Mouse (Mus musculus) forebrain, embryonic 11.5 days (tissue): ENCODE results near the gene Cela2a. TPM values are rescaled to one million over a fixed set of nuclear protein-coding genes. Genes with fewer than 3 reads are reported as not detected.

Source experiments
- ATAC-seq: fragments of 200-750 bp; cut with Nextera tagmentation; replicated peaks from 2 replicates; pipeline ENCODE4 v1.8.0; 2017; ENCODE audit warnings: moderate TSS enrichment; ENCODE audit not compliant: low FRiP score
- DNase-seq: peaks from one replicate; pipeline ENCODE4 v3.0.0-alpha.2; 2017; ENCODE audit warnings: low spot score
- H3K27ac ChIP-seq: fragments of 300-500 bp; sonication (generic); 2 replicates; pipeline ENCODE4 v1.5.1; 2014; ENCODE audit warnings: low read depth, low read length
- H3K27me3 ChIP-seq: fragments of 300-500 bp; sonication (generic); 2 replicates; pipeline ENCODE4 v1.6.1; 2014; ENCODE audit warnings: mild to moderate bottlenecking, low read length, mixed read lengths; ENCODE audit not compliant: control insufficient read depth, insufficient read depth
- H3K36me3 ChIP-seq: fragments of 300-500 bp; sonication (generic); 2 replicates; pipeline ENCODE4 v1.6.1; 2014; ENCODE audit warnings: mild to moderate bottlenecking, low read length, moderate library complexity, mixed read lengths; ENCODE audit not compliant: control insufficient read depth, insufficient read depth
- H3K4me1 ChIP-seq: fragments of 300-500 bp; sonication (generic); replicated peaks from 2 replicates; pipeline ENCODE4 v1.6.1; 2014; ENCODE audit warnings: low read length, mixed read lengths; ENCODE audit not compliant: control insufficient read depth, insufficient read depth
- H3K4me2 ChIP-seq: fragments of 300-500 bp; sonication (generic); 2 replicates; pipeline ENCODE4 v1.6.1; 2014; ENCODE audit warnings: low read depth, mild to moderate bottlenecking, low read length, moderate library complexity, mixed read lengths; ENCODE audit not compliant: severe bottlenecking
- H3K4me3 ChIP-seq: fragments of 300-500 bp; sonication (generic); 2 replicates; pipeline ENCODE4 v1.5.1; 2014; ENCODE audit warnings: low read depth, low read length
- H3K9ac ChIP-seq: fragments of 300-500 bp; sonication (generic); 2 replicates; pipeline ENCODE4 v1.6.1; 2014; ENCODE audit warnings: low read length
- H3K9me3 ChIP-seq: fragments of 300-500 bp; sonication (generic); 2 replicates; pipeline ENCODE4 v1.6.1; 2016; ENCODE audit warnings: low read length, mixed read lengths; ENCODE audit not compliant: control insufficient read depth
- WGBS: fragments of 180-500 bp; shearing (Covaris S2); extraction: QIAGEN DNeasy Blood & Tissue Kit; methylation state at CpG from one replicate; pipeline ENCODE4 v1.1.7; 2014; 5-methylcytosine and 5-hydroxymethylcytosine counted together
- polyA plus RNA-seq: library from polyadenylated mRNA; unstranded; fragments of >200 nt; fragmentation: Nextera tagmentation; extraction: Ambion mirVana; gene quantifications from 2 replicates; pipeline ENCODE4 v1.2.1, GENCODE M21; 2014

Gene Cela2a
- polyA plus RNA-seq, 1 experiment from 2014 or later: not detected

- no peak for DNase-seq
- Histone ChIP-seq H3K27ac (no peak overlapping the region), H3K9ac (no peak overlapping the region), H3K4me1 (0 out of 2 replicates have a peak, but pooled peaks cover 2% of the 10 kb centered on the region), H3K4me3 (no peak overlapping the region), H3K4me2 (no peak overlapping the region), H3K9me3 (no peaks in the 10 kb centered on the region), H3K27me3 (no peaks in the 10 kb centered on the region), H3K36me3 (no peaks in the 10 kb centered on the region)
- 76% methylated on average over 5 of the region's 5 CpGs for WGBS
- no peak for ATAC-seq
Observed at GRCm38 (mm10) chr4:141862867-141863266, 36.9 kb upstream of the Cela2a start.

- WGBS: 93% methylated on average over 17 of the region's 17 CpGs
- H3K4me3 ChIP-seq: no peak overlapping the region
- no peak overlapping the region for H3K4me2 ChIP-seq
- DNase-seq (no peak), ATAC-seq (no peak)
- 0 out of 2 replicates have a peak, but pooled peaks cover 1% of the 10 kb centered on the region for H3K4me1 ChIP-seq
- H3K27me3 ChIP-seq: no peaks in the 10 kb centered on the region
- H3K27ac ChIP-seq: no peak overlapping the region
- H3K9ac ChIP-seq: no peak overlapping the region
- H3K9me3 ChIP-seq: no peaks in the 10 kb centered on the region
- H3K36me3 ChIP-seq: no peaks in the 10 kb centered on the region
Observed at GRCm38 (mm10) chr4:141861591-141862295, 35.8 kb upstream of the Cela2a start.

- Histone ChIP-seq H3K27me3 (no peaks in the 10 kb centered on the region), H3K4me1 (no peaks in the 10 kb centered on the region), H3K9me3 (no peaks in the 10 kb centered on the region), H3K36me3 (no peaks in the 10 kb centered on the region), H3K9ac (no peak overlapping the region), H3K27ac (no peak overlapping the region), H3K4me2 (no peak overlapping the region), H3K4me3 (no peak overlapping the region)
- DNase-seq (no peak), ATAC-seq (no peak)
- 78% methylated on average over 19 of the region's 19 CpGs for WGBS
Observed at GRCm38 (mm10) chr4:141860246-141860841, 34.4 kb upstream of the Cela2a start.

- H3K4me3 ChIP-seq: no peak overlapping the region
- ATAC-seq: no peak
- H3K4me1 ChIP-seq: no peaks in the 10 kb centered on the region
- no peak overlapping the region for H3K27ac ChIP-seq
- no peaks in the 10 kb centered on the region for H3K36me3 ChIP-seq
- DNase-seq: no peak
- no peaks in the 10 kb centered on the region for H3K27me3 ChIP-seq
- no peak overlapping the region for H3K4me2 ChIP-seq
- WGBS: 90% methylated on average over 14 of the region's 14 CpGs
- H3K9ac ChIP-seq: no peak overlapping the region
- H3K9me3 ChIP-seq: no peaks in the 10 kb centered on the region
Observed at GRCm38 (mm10) chr4:141859351-141859750, 33.4 kb upstream of the Cela2a start.

GRCm38 (mm10) chr4:141858501-141858900 is 32.5 kb upstream of the Cela2a start:
- no peak overlapping the region for H3K9ac ChIP-seq
- H3K36me3 ChIP-seq: no peaks in the 10 kb centered on the region
- H3K27ac ChIP-seq: no peak overlapping the region
- no peaks in the 10 kb centered on the region for H3K9me3 ChIP-seq
- WGBS: 95% methylated on average over 20 of the region's 20 CpGs
- ATAC-seq: no peak
- no peak for DNase-seq
- no peaks in the 10 kb centered on the region for H3K27me3 ChIP-seq
- no peak overlapping the region for H3K4me3 ChIP-seq
- no peaks in the 10 kb centered on the region for H3K4me1 ChIP-seq
- H3K4me2 ChIP-seq: no peak overlapping the region

GRCm38 (mm10) chr4:141857422-141857930 is 31.5 kb upstream of the Cela2a start:
- Histone ChIP-seq H3K4me2 (no peak overlapping the region), H3K27me3 (no peaks in the 10 kb centered on the region)

GRCm38 (mm10) chr4:141853437-141853836 is 27.5 kb upstream of the Cela2a start:
- no peak overlapping the region for H3K9ac ChIP-seq
- 80% methylated on average over 9 of the region's 9 CpGs for WGBS
- H3K27ac ChIP-seq: no peak overlapping the region
- DNase-seq (peak; percentile 75), ATAC-seq (no peak)
- H3K36me3 ChIP-seq: no peaks in the 10 kb centered on the region
- H3K9me3 ChIP-seq: no peaks in the 10 kb centered on the region
- no peak overlapping the region for H3K4me2 ChIP-seq
- H3K4me1 ChIP-seq: no peaks in the 10 kb centered on the region
- H3K4me3 ChIP-seq: no peak overlapping the region
- no peaks in the 10 kb centered on the region for H3K27me3 ChIP-seq

More at GRCm38 (mm10) chr4:141857422-141857930, 31.5 kb upstream of the Cela2a start:
- Histone ChIP-seq H3K36me3 (no peaks in the 10 kb centered on the region), H3K4me1 (no peaks in the 10 kb centered on the region), H3K27ac (no peak overlapping the region), H3K4me3 (no peak overlapping the region), H3K9ac (no peak overlapping the region; the same call in 1 of the 2 replicates), H3K9me3 (no peaks in the 10 kb centered on the region)
- DNase-seq (peak; percentile 91), ATAC-seq (peak; percentile 74)
- WGBS: 21% methylated on average over 10 of the region's 10 CpGs

- 82% methylated on average over 6 of the region's 6 CpGs for WGBS
- no peaks in the 10 kb centered on the region for H3K27me3 ChIP-seq
- H3K9me3 ChIP-seq: no peaks in the 10 kb centered on the region
- no peaks in the 10 kb centered on the region for H3K4me1 ChIP-seq
- no peak within 1 kb of the TSS for H3K9ac ChIP-seq
- no peak within 1 kb of the TSS for H3K4me2 ChIP-seq
- no peak within 1 kb of the TSS for H3K4me3 ChIP-seq
- no peak within 1 kb of the TSS for H3K27ac ChIP-seq
- no peak for ATAC-seq
- no peaks in the 10 kb centered on the region for H3K36me3 ChIP-seq
- DNase-seq: no peak
Observed at GRCm38 (mm10) chr4:141845999-141846398, 20.0 kb upstream of the Cela2a start, which contains the start of gene Ctrc. Ctrc (minus strand) TSS chr4:141846359.
